Mouse (Mus musculus) layer of hippocampus, adult 11-12 months (tissue): ENCODE data around the gene Srsf3.
A peak's percentile ranks its signal among the peaks of the same experiment; 100 is the strongest.
"Not testable (repeated sequence)": the region's sequence is repeated elsewhere in the genome, so short reads cannot be mapped to it uniquely, and the experiment has no call there.

Experiments used
- DNase-seq: peaks from one replicate; pipeline ENCODE4 v3.0.0; 2022; ENCODE audit warnings: low spot score

Srsf3 gene

DNA sequence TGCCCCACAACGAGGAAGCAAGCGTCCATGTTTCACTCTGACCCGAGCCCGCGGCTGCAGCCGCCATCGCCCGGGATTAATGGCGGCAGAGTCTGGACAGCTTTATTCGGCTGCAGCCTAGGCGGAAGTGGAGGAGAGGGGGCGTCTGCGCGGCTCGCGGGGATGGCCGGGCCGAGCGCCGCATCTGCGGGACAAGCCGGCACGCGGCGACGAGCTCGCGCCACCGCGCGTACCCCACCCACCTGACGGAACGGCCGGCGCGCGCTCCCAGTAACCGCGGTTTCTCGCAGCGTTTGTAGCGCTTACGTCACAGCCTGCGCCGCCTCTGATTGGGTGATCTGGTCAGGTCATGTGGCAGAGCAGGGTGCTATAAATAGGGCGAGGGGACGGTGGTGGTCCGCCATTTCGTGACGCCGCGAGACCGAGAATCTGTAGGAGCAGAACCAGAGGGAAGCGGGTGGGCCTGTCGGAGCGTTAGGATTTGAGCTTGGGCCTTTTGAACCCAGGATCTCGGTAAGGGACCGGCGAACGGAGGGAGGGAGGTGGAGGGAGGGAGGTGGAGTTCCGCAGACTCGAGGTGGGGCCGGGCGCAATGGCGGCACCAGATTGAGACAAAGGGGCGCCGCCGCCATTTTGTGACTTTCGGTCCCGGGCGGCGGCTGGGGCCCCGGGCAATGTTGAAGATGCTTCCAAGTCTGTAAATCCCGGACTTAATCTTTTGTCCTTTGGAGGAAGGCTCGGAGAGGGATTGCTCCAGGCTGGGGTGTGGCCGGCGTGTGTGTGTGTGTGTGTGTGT, at the start of gene Srsf3:
Gene Srsf3, plus strand, starts transcription at position 355 of the 796 bp plus-strand sequence.
- peak; percentile 99 for DNase-seq

DNA sequence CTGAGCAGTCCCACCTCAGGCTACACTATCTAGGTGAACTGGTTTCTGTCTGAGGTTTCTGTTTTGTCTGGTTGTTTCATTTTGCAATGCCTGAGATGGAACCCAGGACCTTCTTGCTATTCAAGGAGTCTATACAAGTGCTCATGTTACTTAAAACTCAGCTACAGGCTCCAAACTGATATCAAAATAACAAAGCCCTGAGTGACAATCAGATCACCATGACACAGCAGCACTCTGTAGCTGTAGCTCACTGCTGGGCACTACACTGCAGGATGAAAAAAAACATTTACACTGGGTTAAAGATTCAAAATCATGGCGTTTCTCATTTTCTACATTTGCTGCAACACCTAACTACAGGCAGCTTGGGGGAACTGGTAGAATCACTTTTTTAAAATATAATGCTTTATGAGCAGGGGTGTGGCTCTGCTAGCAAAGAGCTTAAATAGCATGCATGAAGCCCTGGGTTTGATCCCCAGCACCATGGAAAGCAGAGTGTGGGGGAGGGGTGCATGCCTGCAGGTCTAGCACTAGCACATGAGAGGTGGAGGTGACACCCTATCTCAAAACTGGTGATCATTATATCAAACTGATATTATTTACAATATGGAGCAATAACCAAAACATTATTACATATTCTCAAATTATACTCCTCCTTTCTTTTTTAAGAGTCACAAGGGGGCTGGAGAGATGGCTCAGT, 47.6 kb upstream of the Srsf3 start:
- no peak for DNase-seq

DNA sequence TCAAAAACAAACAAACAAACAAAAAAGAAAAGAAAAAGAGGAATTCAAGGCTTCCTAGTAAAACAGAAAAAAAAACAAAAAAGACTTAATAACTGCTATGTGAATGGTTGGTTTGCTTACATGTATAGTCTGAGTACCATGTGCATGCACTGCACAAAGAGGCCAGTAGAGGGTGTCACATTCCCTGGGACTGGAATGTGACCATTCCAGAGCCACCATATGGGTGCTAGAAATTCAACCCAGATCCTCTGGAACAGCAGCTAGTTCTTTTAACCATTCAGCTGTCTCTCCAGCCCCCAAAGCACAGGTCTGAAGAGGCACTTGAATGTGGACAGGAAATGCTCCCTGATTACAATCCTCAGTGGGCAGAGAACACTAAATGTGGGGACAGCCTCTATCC, 45.6 kb upstream of the Srsf3 start:
- no peak for DNase-seq

DNA sequence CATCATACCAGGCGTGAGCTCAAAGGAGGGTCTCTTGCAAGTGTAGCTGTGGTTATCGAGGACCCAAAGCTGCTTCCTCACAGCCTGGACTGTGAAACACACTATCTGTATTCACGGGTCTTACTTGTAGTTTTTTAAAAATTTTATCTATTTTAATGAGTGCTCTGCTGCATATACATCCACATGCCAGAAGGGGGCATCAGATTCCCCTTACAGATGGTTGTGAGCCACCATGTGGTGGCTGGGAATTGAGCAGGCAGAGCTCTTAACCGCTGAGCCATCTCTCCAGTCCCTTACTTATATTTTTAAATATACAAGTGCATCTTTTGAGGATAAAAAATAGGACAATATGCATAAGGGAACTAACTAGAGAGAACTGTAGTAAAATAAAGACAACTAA, 44.7 kb upstream of the Srsf3 start:
- DNase-seq: no peak

DNA sequence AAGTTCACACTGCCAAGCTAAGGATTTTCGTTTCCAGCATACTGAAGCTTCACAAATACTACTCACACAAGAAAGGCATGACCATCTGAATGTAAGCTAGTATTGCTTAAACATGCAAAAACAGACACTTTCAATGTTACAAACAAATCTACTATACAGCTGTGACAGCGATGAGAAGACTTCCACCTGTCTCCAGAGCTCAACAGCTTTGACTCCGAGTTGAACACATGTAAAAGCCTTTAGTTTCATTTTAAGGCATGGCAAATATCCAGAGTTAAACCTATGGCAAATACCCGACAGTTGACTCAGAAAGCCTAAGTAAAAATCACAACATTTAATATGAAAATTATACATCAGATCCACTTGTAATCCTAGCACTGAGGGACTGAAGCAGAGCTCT, 44.1 kb upstream of the Srsf3 start:
- DNase-seq: no peak

DNA sequence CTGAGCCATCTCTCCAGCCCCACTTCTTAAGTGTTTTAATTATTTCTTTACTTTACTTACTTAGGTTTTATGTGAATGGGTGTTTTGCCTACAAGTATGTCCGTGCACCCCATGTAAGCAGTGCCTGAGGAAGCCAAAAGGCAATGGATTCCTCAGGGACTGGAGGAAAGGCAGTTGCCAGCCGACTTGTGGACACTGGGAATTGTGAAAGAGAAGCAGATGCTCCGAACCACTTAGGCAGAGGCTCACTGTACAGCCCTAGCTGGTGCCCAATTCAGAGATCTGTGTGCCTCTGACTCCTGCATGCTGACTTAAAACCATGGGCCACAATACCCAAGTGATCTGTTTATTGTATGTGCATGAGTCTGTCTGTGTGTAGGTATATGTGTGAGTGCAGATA, 43.4 kb upstream of the Srsf3 start:
- no peak for DNase-seq

DNA sequence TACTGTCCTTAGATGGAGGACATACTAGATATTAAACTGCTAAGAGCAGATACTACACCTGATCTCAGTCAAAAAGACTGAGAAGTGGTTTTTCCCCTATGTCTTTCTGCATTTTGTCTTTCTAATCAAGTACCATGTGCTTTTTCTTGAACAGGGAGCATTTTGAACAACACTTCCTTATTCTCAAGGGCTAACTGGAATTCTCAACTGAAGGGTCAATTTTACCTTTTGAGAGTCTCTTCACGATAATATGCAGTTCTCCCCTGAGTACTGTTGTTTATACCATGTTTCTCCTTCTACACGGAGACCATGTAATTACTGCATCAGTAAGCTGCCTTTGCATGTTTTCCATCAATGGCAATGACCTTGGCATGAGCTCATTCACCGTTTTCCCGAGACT, 42.4 kb upstream of the Srsf3 start:
- DNase-seq: no peak

DNA sequence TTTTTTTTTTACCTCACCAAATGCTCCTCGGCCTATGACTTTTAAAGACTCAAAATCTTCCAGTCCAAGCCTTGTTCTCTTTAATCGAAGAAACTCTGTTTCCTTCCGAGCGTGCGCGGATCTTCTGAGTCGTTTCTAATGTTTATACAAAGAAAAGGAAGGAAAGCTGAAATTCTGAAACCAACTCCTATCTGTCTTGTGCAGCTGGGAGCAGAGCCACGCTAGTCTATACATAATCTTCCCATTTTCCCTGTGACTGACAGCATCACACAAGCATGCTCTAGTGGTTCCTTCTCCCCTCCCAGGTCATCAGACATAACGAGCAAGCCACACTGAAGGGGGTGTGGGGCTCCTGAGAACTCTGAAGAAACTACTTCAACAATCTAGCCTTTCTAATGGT, 41.1 kb upstream of the Srsf3 start:
- no peak for DNase-seq

DNA sequence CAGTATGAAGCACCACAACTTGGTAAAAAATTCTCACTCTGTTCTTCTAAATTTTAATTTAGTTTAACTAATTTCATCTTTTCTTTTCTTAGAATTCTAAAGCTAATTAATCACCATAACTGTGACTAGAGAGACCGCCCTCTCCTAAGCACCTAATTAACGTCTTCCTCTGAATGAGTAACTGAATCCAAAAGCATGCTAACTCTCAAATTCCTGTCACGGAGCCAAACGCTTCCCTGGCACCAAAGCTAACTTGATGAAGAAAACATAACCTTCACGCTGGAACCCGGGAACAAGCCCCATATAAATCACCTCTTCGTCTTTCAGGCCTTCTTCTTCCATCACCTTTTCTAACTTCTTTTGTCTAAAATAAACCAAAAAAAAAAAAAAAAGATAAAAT, 40.3 kb upstream of the Srsf3 start:
- DNase-seq: no peak

DNA sequence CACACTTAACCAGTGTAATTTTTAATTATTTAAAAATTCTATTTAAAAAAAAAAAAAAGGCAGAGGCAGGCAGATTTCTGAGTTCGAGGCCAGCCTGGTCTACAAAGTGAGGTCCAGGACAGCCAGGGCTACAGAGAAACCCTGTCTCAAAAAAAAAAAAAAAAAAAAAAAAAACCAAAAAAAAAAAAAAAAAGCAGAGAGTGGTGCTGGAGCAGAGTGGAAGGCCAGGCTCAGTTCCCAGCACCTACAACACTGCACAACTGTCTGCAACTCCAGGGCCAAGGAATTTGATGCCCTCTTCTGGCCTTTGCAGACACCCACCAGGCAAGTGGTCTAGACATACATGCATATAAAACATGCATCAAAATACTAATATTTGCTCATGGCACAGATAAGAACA, 39.4 kb upstream of the Srsf3 start:
- DNase-seq: not testable (repeated sequence)

DNA sequence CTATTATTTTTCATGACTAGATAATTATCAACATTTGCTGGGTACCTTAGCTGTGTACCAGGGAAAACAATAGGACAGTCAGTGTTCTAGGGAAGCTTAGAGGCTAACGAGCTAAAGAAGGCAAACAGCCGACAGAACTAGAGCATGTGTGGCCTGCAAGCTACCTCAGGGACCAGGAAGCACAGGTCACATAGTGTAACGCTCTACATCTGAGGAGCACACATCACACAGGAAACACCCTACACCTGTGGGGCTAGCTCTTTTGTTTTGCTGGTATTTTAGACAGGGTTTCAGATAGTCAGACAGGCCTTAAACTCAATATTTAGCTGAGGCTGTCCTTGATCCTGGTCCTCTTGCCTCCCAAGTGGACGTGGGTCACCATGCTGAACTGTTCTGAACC, 37.8 kb upstream of the Srsf3 start:
- no peak for DNase-seq

DNA sequence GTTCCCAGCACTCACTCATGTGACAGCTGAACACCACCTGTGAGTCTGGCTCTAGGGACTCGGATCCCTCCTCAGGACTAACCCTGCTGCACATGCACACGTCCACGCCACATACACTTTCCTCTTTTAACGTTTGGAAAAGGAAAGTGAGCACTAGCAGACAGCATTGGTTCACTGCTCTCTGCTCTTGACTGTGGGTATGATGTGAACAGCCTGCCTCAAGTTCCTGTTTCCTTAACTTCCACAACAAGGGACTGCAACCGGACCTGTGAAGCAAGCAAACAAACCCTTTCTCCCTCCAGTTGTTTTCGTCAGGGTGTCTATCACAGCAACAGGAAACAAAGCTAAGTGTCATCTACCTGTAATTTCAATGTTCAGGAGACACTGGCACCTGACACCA, 32.0 kb upstream of the Srsf3 start:
- DNase-seq: no peak

DNA sequence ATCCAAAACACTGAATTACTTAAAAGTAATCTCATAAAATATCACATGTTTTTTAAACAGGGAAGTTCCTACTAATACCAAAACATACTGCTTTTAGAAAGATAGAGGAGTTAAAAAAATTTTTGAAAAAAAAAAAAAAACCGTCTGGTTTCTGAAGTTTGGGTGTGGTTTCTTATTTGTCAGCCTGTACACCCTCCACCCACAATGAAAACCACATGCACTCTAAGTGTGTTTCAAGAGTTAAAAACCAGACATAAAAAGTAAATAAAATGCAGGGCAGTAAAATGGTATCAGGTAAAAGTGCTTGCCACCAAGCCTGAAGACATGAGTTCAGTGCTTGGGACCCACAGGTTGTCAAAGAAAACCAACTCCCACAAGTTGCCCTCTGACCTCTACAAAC, 28.7 kb upstream of the Srsf3 start:
- DNase-seq: no peak

DNA sequence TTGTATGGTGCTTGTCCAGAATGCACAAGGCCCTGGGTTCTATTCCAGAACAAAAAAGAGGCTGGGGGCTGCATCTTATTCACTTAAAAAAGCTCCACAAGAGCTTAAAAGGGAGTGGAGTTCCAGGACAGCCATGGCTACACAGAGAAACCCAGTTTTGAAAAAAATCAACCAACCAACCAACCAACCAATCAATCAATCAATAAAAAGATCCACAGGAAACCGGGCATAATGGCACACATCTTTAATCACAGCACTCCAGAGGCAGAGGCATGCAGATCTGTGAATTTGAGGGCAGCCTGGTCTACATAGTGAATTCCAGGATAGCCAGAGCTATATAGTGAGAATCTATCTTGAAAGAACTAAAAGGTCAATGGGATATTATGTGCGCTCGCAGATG, 27.4 kb upstream of the Srsf3 start:
- DNase-seq: no peak

DNA sequence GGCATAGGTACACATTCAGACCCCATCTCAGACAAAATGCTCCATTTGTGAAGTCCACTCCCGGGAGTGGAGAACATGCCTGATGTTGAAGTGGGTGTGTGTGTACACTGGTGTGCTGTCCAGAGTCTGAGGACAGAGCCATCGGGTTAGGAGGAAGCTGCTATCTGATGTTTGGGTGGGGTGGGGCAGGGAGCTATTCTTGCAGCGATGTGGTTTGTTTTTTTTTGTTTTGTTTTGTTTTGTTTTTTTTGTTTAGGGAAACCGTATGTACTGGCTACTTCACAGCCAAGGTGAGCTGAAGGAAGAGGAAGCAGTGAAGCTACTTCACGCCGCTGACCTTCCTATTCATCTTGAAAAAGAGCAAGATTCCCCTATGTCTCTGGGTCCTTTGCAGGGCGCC, 25.6 kb upstream of the Srsf3 start:
- no peak for DNase-seq

DNA sequence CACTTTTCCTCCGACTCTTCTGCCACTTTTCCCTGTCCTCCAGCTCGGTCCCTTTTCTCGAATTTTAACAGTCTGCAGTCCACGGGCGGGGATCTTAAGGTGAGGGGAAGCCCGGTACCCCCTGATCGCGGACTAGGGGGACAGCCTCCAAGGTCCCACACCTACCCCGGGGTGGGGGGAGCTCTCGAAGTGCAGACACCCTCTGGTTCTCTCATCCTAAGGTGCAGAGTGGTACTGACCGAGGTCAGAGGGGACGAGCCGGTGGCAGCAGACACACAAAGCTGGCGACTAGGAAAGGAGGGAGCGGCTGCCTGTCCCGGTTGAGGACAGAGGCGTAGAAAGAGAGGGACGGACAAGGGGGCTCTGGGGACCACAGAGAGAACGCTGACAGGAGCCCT, 25.2 kb upstream of the Srsf3 start:
- peak; percentile 28 for DNase-seq

DNA sequence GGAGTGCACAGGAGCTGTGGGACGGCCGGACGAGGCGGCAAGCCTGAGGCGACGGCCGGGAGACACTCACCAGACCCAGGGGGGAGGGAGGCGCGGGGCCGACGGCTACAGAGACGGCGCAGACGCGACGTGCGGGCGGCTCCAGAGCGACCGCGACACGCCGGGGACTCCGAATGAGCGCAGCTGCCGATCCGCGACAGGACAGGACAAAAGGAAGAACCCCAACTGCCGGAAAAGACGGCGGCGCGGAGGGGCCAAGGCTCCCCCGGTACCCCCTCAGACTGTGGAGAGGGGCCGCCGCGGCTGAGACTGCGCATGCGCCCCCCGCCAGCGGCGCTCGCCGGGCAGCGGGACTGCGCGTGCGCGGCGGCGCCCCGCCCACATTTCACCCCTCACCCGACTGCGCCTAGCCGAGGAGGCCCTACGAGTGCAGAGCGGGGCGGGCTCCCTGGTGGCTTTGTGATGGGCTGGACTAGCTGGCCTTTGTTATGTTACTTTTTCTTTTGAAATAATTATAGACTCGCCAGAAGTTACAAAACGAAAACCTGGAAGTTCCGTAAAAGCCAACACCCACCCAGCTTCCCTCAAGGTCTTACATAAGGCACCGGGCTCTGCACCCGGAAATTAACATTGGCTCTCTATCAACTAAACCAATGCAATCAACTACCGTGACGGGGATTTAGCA, 24.6 kb upstream of the Srsf3 start, which contains the start of gene Stk38:
Gene Stk38, minus strand, starts transcription at position 355 of the 685 bp plus-strand sequence.
- peak; percentile 91 for DNase-seq

DNA sequence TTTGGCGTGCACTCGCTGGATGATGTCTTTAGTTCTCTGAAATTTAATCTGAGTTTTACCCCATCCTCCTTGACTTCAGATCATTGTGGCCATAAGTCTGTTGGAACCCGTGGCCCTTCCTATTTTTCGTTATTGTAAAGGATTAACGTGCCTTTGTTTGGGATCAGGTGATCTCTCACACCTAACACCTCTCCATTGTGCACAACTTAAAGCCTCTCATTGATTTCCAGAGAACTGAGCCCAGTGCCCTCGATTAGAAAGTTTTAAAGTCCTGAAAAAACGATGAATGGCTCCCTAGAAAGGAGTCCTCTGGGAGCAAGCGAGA, 24.1 kb upstream of the Srsf3 start:
- no peak for DNase-seq

DNA sequence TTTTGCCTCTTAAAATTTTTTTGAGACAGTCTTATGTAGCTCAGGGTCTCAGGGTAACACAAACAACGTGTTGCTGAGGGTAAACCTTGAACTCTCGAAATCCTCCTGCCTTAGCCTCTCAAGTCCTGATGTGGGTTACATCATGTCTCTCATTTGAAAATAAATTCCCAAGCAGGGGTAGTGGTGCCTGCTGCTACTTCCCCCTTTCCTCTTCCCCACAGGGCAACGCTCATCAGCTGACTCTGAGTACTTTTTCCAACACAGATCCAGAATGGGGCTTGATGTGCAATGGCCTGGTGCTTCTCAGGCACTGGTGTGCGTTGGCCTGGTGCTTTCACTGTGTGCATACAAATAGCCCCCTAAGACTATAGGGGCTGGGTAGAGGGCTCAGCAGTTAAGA, 23.2 kb upstream of the Srsf3 start:
- no peak for DNase-seq

DNA sequence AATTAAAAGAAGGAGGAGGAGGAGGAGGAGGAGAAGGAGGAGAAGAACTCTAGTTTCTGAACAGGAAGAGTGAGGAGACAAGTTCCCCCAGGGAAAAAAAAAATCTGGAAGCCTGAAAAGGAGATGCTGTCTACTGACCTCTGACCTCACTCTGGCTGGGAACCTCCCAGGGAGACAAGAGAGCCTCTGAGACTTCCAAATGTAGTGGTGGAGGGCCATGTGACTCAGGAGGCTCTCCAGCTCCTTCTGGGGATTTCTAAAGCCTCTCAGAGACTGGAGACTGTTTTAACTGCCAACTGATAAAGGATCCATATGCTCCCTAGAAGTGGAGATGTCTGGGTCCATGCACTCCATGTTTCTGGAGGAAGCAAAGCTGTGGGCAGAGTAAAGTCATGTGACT, 18.2 kb upstream of the Srsf3 start:
- DNase-seq: no peak

DNA sequence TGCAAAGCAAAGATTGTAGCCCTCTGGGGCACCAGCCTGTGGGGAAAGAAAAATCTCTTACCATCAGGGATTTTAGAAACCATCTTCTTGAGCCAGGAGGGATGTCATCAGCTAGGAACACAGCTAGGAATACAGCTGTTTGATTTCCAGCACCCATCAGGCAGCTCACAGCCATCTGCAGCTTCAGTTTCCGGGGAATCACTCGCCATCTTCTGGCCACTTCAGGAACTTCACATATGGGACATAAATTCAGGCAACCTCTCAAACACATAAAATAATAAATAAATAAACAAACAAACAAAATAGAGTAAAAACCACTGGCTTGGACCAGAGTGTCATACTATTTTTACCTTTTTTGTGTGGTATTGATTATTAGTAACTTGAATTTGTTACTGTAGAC, 16.8 kb upstream of the Srsf3 start:
- no peak for DNase-seq

DNA sequence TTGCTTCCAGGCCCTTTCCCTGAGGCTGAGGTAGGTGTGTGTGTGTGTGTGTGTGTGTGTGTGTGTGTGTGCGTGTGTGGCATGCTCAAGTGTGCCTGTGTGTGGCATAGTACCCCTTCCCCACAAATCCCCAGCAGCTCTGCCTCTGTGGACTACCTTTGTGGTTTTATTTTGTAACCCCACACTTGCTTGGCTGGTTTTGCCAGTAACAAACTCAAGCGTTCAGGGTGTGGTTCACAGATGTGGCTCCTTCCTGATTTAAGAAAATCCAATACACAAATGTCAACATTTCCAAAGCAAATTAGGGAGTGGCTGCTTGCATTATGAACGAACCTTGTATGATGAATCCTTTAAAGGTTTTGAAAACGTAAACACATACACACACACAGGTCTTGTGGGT, 15.7 kb upstream of the Srsf3 start:
- DNase-seq: no peak

DNA sequence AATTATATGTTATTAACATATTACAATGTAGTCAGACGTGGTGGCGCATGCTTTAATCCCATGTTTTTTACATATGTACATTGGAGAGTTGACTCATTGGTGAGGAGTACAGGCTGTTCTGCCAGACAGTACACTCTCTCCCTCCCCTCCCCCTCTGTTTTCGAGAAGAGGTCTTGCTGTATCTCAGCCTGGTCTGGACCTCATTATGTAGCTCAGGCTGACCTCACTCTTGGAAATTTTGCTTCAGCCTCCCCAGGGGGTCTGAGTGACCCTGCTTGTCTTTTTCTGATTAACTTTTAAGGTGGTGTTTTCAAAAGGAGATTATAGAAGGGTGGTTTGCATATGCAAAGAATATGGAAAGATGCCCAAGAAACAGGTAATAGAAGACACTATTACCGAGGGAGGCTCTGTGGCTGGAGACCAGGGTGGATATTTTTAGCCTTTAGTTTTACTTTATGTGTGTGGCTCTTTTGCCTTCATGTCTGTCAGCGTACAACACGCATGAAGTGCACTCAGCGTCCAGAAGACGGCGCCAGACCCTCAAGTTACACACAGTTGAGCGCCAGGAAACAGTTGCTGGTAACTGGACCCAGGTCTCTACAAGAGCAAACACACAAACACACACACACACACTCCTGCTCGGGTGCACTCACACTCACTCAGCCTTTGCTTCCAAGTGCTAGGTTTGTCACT, 14.0 kb upstream of the Srsf3 start:
- no peak for DNase-seq
